Mouse (Mus musculus) liver, embryonic 16.5 days (tissue): ENCODE results near the gene Olfr742. TPM values are rescaled to one million over a fixed set of nuclear protein-coding genes. Genes with fewer than 3 reads are reported as not detected.

Experiments used
- ATAC-seq: fragments of 200-750 bp; cut with Nextera tagmentation; 2 replicates; pipeline ENCODE4 v1.8.0; 2017; ENCODE audit warnings: low read depth, mild to moderate bottlenecking, moderate number of reproducible peaks, moderate library complexity
- H3K27ac ChIP-seq: fragments of 300-500 bp; sonication (generic); 2 replicates; pipeline ENCODE4 v1.5.1; 2014; ENCODE audit warnings: mild to moderate bottlenecking, low read length
- H3K27me3 ChIP-seq: fragments of 300-500 bp; sonication (generic); 2 replicates; pipeline ENCODE4 v1.6.1; 2014; ENCODE audit warnings: low read depth, low read length, mixed read lengths; ENCODE audit not compliant: control insufficient read depth, insufficient read depth
- H3K36me3 ChIP-seq: fragments of 300-500 bp; sonication (generic); 2 replicates; pipeline ENCODE4 v1.6.1; 2014; ENCODE audit warnings: mild to moderate bottlenecking; ENCODE audit not compliant: control insufficient read depth, insufficient read depth
- H3K4me1 ChIP-seq: fragments of 300-500 bp; sonication (generic); 2 replicates; pipeline ENCODE4 v1.6.1; 2014; ENCODE audit warnings: low read depth, low read length, mixed read lengths; ENCODE audit not compliant: control insufficient read depth
- H3K4me2 ChIP-seq: fragments of 300-500 bp; sonication (generic); 2 replicates; pipeline ENCODE4 v1.6.1; 2014; ENCODE audit warnings: low read depth, low read length, mixed read lengths
- H3K4me3 ChIP-seq: fragments of 300-500 bp; sonication (generic); 2 replicates; pipeline ENCODE4 v1.5.1; 2014; ENCODE audit warnings: low read depth, mild to moderate bottlenecking, low read length
- H3K9ac ChIP-seq: fragments of 300-500 bp; sonication (generic); 2 replicates; pipeline ENCODE4 v1.6.1; 2014; ENCODE audit warnings: low read depth, low read length
- H3K9me3 ChIP-seq: fragments of 300-500 bp; sonication (generic); replicated peaks from 2 replicates; pipeline ENCODE4 v1.6.1; 2016; ENCODE audit warnings: low read length; ENCODE audit not compliant: control insufficient read depth
- WGBS: fragments of 180-500 bp; shearing (Covaris S2); extraction: QIAGEN DNeasy Blood & Tissue Kit; methylation state at CpG from one replicate; pipeline ENCODE4 v1.1.7; 2014; ENCODE audit not compliant: insufficient replicate concordance; 5-methylcytosine and 5-hydroxymethylcytosine counted together
- polyA plus RNA-seq: library from polyadenylated mRNA; unstranded; fragments of >200 nt; fragmentation: Nextera tagmentation; extraction: Ambion mirVana; gene quantifications from 2 replicates; pipeline ENCODE4 v1.2.1, GENCODE M21; 2015

Gene Olfr742
- polyA plus RNA-seq, result not detected in 2 replicates

DNA sequence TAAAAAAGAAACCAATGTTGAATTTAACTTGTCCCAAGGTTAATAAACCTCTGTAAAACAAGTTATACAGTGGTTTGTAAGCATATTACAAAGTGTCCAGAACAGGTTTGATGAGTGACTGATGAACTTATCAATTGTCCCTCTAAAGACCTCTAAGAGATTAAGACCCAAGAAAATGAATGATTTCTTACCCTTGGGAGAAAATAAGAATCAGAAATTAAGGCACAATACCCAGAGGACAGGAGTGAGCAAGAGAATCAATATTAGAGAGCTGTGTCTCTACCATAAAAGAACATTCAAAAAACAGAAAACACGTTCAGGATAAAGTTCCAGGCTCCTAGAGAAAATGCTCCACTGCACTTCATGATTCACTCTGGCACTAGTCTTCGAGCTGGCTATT lies at the start of gene Olfr742:
Olfr742 (plus strand) TSS at position 301 of the 400 bp plus-strand sequence.
- H3K4me2 ChIP-seq, result no peak within 1 kb of the TSS
- H3K27ac ChIP-seq, result no peak within 1 kb of the TSS
- no peaks in the 10 kb centered on the region for H3K27me3 ChIP-seq
- no peaks in the 10 kb centered on the region for H3K9me3 ChIP-seq
- H3K36me3 ChIP-seq, result no peaks in the 10 kb centered on the region
- no peak within 1 kb of the TSS for H3K9ac ChIP-seq
- H3K4me3 ChIP-seq, result no peak within 1 kb of the TSS
- ATAC-seq, result no peak
- 32% methylated on average over 2 of the region's 2 CpGs for WGBS
- H3K4me1 ChIP-seq, result no peaks in the 10 kb centered on the region

DNA sequence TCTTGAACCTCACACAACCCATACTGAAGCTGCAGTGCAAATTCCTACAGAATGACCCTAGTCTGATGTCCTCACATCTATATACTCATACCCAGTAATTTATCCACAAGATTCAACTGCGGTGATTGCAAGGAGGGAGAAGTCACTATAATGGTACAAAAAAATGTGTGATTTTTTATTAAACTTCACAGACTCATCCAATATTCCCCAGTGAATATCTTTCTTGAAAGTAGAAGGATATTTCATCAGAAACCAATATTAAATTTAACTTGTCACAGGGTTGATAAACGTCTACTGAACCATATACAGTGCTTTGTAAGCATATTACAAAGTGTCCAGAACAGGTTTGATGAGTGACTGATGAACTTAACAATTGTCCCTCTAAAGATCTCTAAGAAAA lies 31.0 kb upstream of the Olfr742 start, which contains the start of gene Olfr741:
Olfr741 (plus strand) TSS at position 301 of the 400 bp plus-strand sequence.
- no peaks in the 10 kb centered on the region for H3K36me3 ChIP-seq
- H3K4me3 ChIP-seq, result no peak within 1 kb of the TSS
- H3K4me2 ChIP-seq, result no peak within 1 kb of the TSS
- H3K9me3 ChIP-seq, result no peaks in the 10 kb centered on the region
- no peaks in the 10 kb centered on the region for H3K4me1 ChIP-seq
- H3K9ac ChIP-seq, result no peak within 1 kb of the TSS
- H3K27me3 ChIP-seq, result no peaks in the 10 kb centered on the region
- H3K27ac ChIP-seq, result no peak within 1 kb of the TSS
- ATAC-seq, result no peak
- 54% methylated on average over 2 of the region's 2 CpGs for WGBS

DNA sequence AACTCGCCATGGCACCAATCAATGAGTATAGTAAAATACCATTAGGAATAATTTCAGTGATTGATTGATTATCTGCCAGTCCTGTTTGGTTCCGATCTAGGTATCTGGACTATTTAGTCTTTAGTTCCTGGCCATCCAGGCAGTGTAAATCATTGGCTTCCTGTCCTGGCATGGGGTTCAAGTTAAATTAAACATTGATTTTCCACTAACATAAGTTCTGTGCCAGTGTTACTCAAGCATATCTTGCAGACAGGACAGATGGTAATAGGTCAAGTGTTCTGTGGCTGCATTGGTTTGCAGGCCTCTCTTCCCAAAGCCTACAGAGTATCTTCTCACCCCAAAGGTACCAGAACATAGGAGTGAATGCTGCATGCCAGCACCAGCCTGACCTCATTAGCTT lies 25.0 kb upstream of the Olfr742 start:
- H3K9me3 ChIP-seq, result no peaks in the 10 kb centered on the region
- no peaks in the 10 kb centered on the region for H3K4me1 ChIP-seq
- no peaks in the 10 kb centered on the region for H3K36me3 ChIP-seq
- 49% methylated on average over 2 of the region's 2 CpGs for WGBS
- H3K4me2 ChIP-seq, result no peak overlapping the region
- H3K27me3 ChIP-seq, result no peaks in the 10 kb centered on the region
- H3K27ac ChIP-seq, result no peak overlapping the region
- no peak for ATAC-seq
- no peak overlapping the region for H3K4me3 ChIP-seq
- H3K9ac ChIP-seq, result no peak overlapping the region

DNA sequence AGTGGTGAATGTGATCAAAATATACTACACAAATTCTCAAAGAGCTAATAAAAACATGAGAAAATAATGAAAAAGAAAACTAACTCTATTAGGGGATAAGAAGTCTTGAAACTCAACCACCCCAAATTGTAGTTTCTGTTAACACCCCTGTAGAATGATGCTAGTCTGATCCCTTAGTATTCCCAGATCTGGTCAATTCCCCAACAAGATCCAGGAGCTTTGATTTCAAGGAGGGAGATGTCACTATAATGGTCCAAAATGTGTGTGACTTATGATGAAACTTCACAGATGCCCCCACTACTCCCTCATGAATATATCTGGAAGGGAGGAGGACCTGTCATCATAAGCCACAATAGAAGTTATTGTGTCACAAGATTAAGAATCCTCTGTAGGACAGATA lies 18.1 kb downstream of the Olfr742 start, which contains the start of gene Olfr743:
Olfr743 (plus strand) TSS at position 301 of the 400 bp plus-strand sequence.
- Histone ChIP-seq H3K9ac (no peak within 1 kb of the TSS), H3K9me3 (no peaks in the 10 kb centered on the region), H3K27me3 (no peaks in the 10 kb centered on the region), H3K4me2 (no peak within 1 kb of the TSS), H3K27ac (no peak within 1 kb of the TSS), H3K36me3 (no peaks in the 10 kb centered on the region), H3K4me3 (no peak within 1 kb of the TSS), H3K4me1 (no peaks in the 10 kb centered on the region)
- no peak for ATAC-seq

DNA sequence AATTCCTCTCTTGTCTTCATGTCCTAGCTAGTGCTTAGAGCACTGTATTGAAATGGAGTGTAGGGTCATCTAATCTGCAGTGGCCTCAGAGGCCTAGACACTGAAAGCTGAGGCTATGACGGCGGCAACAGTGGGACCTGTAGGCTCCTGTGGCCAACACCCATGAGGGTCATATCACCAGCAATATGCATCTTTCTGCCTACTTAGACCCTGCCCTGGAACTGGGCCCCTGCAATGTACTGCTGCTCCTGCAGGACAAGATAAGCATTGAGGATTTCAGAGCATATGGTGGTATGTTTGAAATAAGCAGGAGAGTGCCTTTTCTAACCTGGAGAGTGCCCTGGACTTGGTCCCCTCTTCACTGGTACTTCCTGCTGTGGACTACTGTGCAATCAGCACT lies 49.3 kb downstream of the Olfr742 start:
- H3K27me3 ChIP-seq, result no peaks in the 10 kb centered on the region
- H3K27ac ChIP-seq, result no peak overlapping the region
- no peak overlapping the region for H3K9ac ChIP-seq
- 71% methylated on average over 2 of the region's 2 CpGs for WGBS
- no peaks in the 10 kb centered on the region for H3K4me1 ChIP-seq
- no peak overlapping the region for H3K4me3 ChIP-seq
- H3K36me3 ChIP-seq, result no peaks in the 10 kb centered on the region
- no peaks in the 10 kb centered on the region for H3K9me3 ChIP-seq
- H3K4me2 ChIP-seq, result no peak overlapping the region
- ATAC-seq, result no peak

Other genes starting within 250 kb of the Olfr742 start
- gene Olfr732, start 219.4 kb upstream of the Olfr742 start, polyA plus RNA-seq, result not detected in 2 replicates
- gene Olfr733, start 202.1 kb upstream of the Olfr742 start, polyA plus RNA-seq, result not detected in 2 replicates
- not detected in 2 replicates for gene Olfr734, start 176.8 kb upstream of the Olfr742 start, polyA plus RNA-seq
- gene Olfr735, start 154.7 kb upstream of the Olfr742 start, polyA plus RNA-seq, result not detected in 2 replicates
- gene Tlr11, start 145.7 kb upstream of the Olfr742 start, polyA plus RNA-seq, result 0.07 and 0.15 TPM in 2 replicates
- not detected in 2 replicates for gene Olfr736, start 122.4 kb upstream of the Olfr742 start, polyA plus RNA-seq
- not detected in 2 replicates for gene Olfr738, start 96.0 kb upstream of the Olfr742 start, polyA plus RNA-seq
- not detected in 2 replicates for gene Olfr739, start 85.0 kb upstream of the Olfr742 start, polyA plus RNA-seq
- gene Olfr740, start 58.1 kb upstream of the Olfr742 start, polyA plus RNA-seq, result not detected in 2 replicates
- gene Olfr741, start 30.9 kb upstream of the Olfr742 start, polyA plus RNA-seq, result not detected in 2 replicates
- not detected in 2 replicates for gene Olfr743, start 18.2 kb downstream of the Olfr742 start, polyA plus RNA-seq
- gene Olfr744, start 111.3 kb downstream of the Olfr742 start, polyA plus RNA-seq, result not detected in 2 replicates
- not detected in 2 replicates for gene Olfr745, start 135.8 kb downstream of the Olfr742 start, polyA plus RNA-seq
- gene Olfr746, start 143.5 kb downstream of the Olfr742 start, polyA plus RNA-seq, result not detected in 2 replicates
- not detected in 2 replicates for gene Olfr747, start 189.6 kb downstream of the Olfr742 start, polyA plus RNA-seq
- gene Olfr748, start 203.8 kb downstream of the Olfr742 start, polyA plus RNA-seq, result not detected in 2 replicates
- gene Olfr749, start 241.5 kb downstream of the Olfr742 start, polyA plus RNA-seq, result not detected in 2 replicates